Mouse (Mus musculus) CH12.LX (cell line): ENCODE results near the gene Ap1ar. TPM values are rescaled to one million over a fixed set of nuclear protein-coding genes. Genes with fewer than 3 reads are reported as not detected.

Experiments
- DNase-seq: peaks from one replicate; pipeline ENCODE4 v3.0.0-alpha.2; 2013; ENCODE audit errors: extremely low read depth
- H3K27ac ChIP-seq: 2 replicates; pipeline ENCODE4 v1.5.1; 2012; ENCODE audit warnings: low read depth, mild to moderate bottlenecking, control low read depth, moderate library complexity; ENCODE audit not compliant: insufficient read depth
- H3K27me3 ChIP-seq: replicated peaks from 2 replicates; pipeline ENCODE3; 2012; ENCODE audit warnings: inconsistent platforms
- H3K36me3 ChIP-seq, 2 experiments: replicated peaks in 1 of 2; 2 replicates each; pipeline versions ENCODE3 to v1.6.1; 2012; ENCODE audit warnings: inconsistent platforms in 1 of 2, low read length in 1 of 2, mild to moderate bottlenecking in 1 of 2, mixed read lengths in 1 of 2, moderate library complexity in 1 of 2; ENCODE audit not compliant: control insufficient read depth in 1 of 2, insufficient read depth in 1 of 2
- H3K4me1 ChIP-seq, 2 experiments: 2 replicates each; pipeline ENCODE4 v1.6.1; 2012; ENCODE audit warnings: inconsistent platforms in 1 of 2, moderate library complexity in 1 of 2; ENCODE audit not compliant: insufficient read depth in 2 of 2, control insufficient read depth in 1 of 2
- H3K4me2 ChIP-seq: 2 replicates; pipeline ENCODE4 v1.6.1; 2012; ENCODE audit warnings: low read depth, mild to moderate bottlenecking, control low read depth; ENCODE audit not compliant: poor library complexity, insufficient read depth, severe bottlenecking
- H3K4me3 ChIP-seq, 3 experiments: fragments of 150-350 bp in 1 of 3; sonication (generic) in 1 of 3; replicated peaks in 1 of 3; 2 replicates each; pipeline versions ENCODE3 to v1.5.1; 2011 to 2012; ENCODE audit warnings: low read depth in 2 of 3, low read length in 2 of 3, mild to moderate bottlenecking in 2 of 3, moderate library complexity in 2 of 3, control low read depth in 1 of 3, improper control_type of control experiment in 1 of 3, inconsistent platforms in 1 of 3, mixed read lengths in 1 of 3; ENCODE audit not compliant: poor library complexity in 1 of 3
- H3K79me2 ChIP-seq: replicated peaks from 2 replicates; pipeline ENCODE4 v1.6.1; 2012; ENCODE audit warnings: mild to moderate bottlenecking, moderate library complexity; ENCODE audit not compliant: control insufficient read depth, poor library complexity, insufficient read depth, severe bottlenecking; ENCODE audit errors: extremely low read depth
- H3K9ac ChIP-seq: 2 replicates; pipeline ENCODE4 v1.6.1; 2012; ENCODE audit warnings: low read depth, mild to moderate bottlenecking, control low read depth, moderate library complexity; ENCODE audit not compliant: insufficient read depth
- H3K9me3 ChIP-seq: replicated peaks from 2 replicates; pipeline ENCODE3; 2012; ENCODE audit warnings: low read length, inconsistent platforms, mixed read lengths
- BHLHE40 ChIP-seq: IDR thresholded peaks from 2 replicates; pipeline ENCODE4 v1.6.1; 2011; ENCODE audit warnings: mild to moderate bottlenecking, low read depth, low read length, improper control_type of control experiment
- ELF1 ChIP-seq: IDR thresholded peaks from 2 replicates; pipeline ENCODE4 v1.6.1; 2014; ENCODE audit warnings: low read depth, mild to moderate bottlenecking, inconsistent platforms, low read length, improper control_type of control experiment
- EP300 ChIP-seq: IDR thresholded peaks from 2 replicates; pipeline ENCODE4 v1.6.1; 2011; ENCODE audit warnings: low read length, improper control_type of control experiment
- HCFC1 ChIP-seq: IDR thresholded peaks from 2 replicates; pipeline ENCODE4 v1.6.1; 2012; ENCODE audit warnings: low read depth, mild to moderate bottlenecking, inconsistent platforms, low read length, improper control_type of control experiment
- IRF4 ChIP-seq: IDR thresholded peaks from 2 replicates; pipeline ENCODE4 v1.6.1; 2014; ENCODE audit warnings: low read depth, mild to moderate bottlenecking, inconsistent platforms, low read length, improper control_type of control experiment
- JUN ChIP-seq: IDR thresholded peaks from 2 replicates; pipeline ENCODE4 v1.6.1; 2011; ENCODE audit warnings: low read depth, mild to moderate bottlenecking, low read length, improper control_type of control experiment, moderate library complexity; ENCODE audit not compliant: insufficient read depth
- JUND ChIP-seq: conservative IDR thresholded peaks from 2 replicates; pipeline ENCODE4 v1.6.1; 2011; ENCODE audit warnings: low read depth, low read length, improper control_type of control experiment
- MAFK ChIP-seq: IDR thresholded peaks from 2 replicates; pipeline ENCODE4 v1.6.1; 2011; ENCODE audit warnings: low read length, improper control_type of control experiment; ENCODE audit not compliant: insufficient replicate concordance
- MAX ChIP-seq: IDR thresholded peaks from 2 replicates; pipeline ENCODE4 v1.6.1; 2011; ENCODE audit warnings: low read length, improper control_type of control experiment
- MEF2A ChIP-seq: IDR thresholded peaks from 2 replicates; pipeline ENCODE4 v1.6.1; 2014; ENCODE audit warnings: low read depth, mild to moderate bottlenecking, inconsistent platforms, low read length, improper control_type of control experiment, borderline replicate concordance
- MXI1 ChIP-seq: IDR thresholded peaks from 2 replicates; pipeline ENCODE4 v1.6.1; 2011; ENCODE audit warnings: mild to moderate bottlenecking, low read depth, low read length, improper control_type of control experiment
- MYC ChIP-seq: IDR thresholded peaks from 2 replicates; pipeline ENCODE4 v1.6.1; 2011; ENCODE audit warnings: low read depth, mild to moderate bottlenecking, improper control_type of control experiment, low read length
- NELFE ChIP-seq: IDR thresholded peaks from 2 replicates; pipeline ENCODE4 v1.6.1; 2011; ENCODE audit warnings: low read depth, low read length, improper control_type of control experiment
- POLR2AphosphoS2 ChIP-seq: IDR thresholded peaks from 2 replicates; pipeline ENCODE4 v1.6.1; 2011; ENCODE audit warnings: low read depth, low read length, improper control_type of control experiment
- RAD21 ChIP-seq: IDR thresholded peaks from 2 replicates; pipeline ENCODE4 v1.6.1; 2011; ENCODE audit warnings: low read depth, mild to moderate bottlenecking, low read length, improper control_type of control experiment, moderate library complexity
- RCOR1 ChIP-seq: conservative IDR thresholded peaks from 2 replicates; pipeline ENCODE4 v1.6.1; 2012; ENCODE audit warnings: low read depth, mild to moderate bottlenecking, inconsistent platforms, low read length, improper control_type of control experiment
- SIN3A ChIP-seq: IDR thresholded peaks from 2 replicates; pipeline ENCODE4 v1.6.1; 2012; ENCODE audit warnings: low read length, improper control_type of control experiment, inconsistent platforms
- SMC3 ChIP-seq: IDR thresholded peaks from 2 replicates; pipeline ENCODE4 v1.6.1; 2011; ENCODE audit warnings: low read depth, low read length, improper control_type of control experiment
- TBP ChIP-seq: conservative IDR thresholded peaks from 2 replicates; pipeline ENCODE4 v1.6.1; 2011; ENCODE audit warnings: low read depth, low read length, improper control_type of control experiment
- TCF12 ChIP-seq: IDR thresholded peaks from 2 replicates; pipeline ENCODE4 v1.6.1; 2014; ENCODE audit warnings: low read depth, mild to moderate bottlenecking, inconsistent platforms, low read length, improper control_type of control experiment
- UBTF ChIP-seq: IDR thresholded peaks from 2 replicates; pipeline ENCODE4 v1.6.1; 2012; ENCODE audit warnings: low read depth, mild to moderate bottlenecking, inconsistent platforms, low read length, improper control_type of control experiment, moderate library complexity
- USF2 ChIP-seq: conservative IDR thresholded peaks from 2 replicates; pipeline ENCODE4 v1.6.1; 2011; ENCODE audit warnings: low read depth, low read length, improper control_type of control experiment
- ZC3H11A ChIP-seq: IDR thresholded peaks from 2 replicates; pipeline ENCODE4 v1.6.1; 2012; ENCODE audit warnings: low read depth, mild to moderate bottlenecking, inconsistent platforms, low read length, improper control_type of control experiment
- ZKSCAN1 ChIP-seq: IDR thresholded peaks from 2 replicates; pipeline ENCODE4 v1.6.1; 2012; ENCODE audit warnings: low read depth, inconsistent platforms, low read length, improper control_type of control experiment, borderline replicate concordance
- ZMIZ1 ChIP-seq: IDR thresholded peaks from 2 replicates; pipeline ENCODE4 v1.6.1; 2012; ENCODE audit warnings: low read depth, mild to moderate bottlenecking, inconsistent platforms, low read length, improper control_type of control experiment
- dilution Hi-C: fragments of 300-500 bp; cut with MboI; formaldehyde crosslinking; loops from 2 replicates; pipeline ENCODE4 v1.14.3; 2020; ENCODE audit warnings: low sequenced_read_pairs; ENCODE audit not compliant: extremely low pct_unique_long_range_greater_than_20kb, extremely low pct_ligation_motif_present
- in situ Hi-C: fragments of 300-500 bp; cut with MboI; formaldehyde crosslinking; loops from 3 replicates; pipeline ENCODE4 v1.14.3; 2019; ENCODE audit warnings: low sequenced_read_pairs, low pct_ligation_motif_present, low pct_unique_long_range_greater_than_20kb, mixed read lengths
- polyA plus RNA-seq: library from polyadenylated mRNA; unstranded; fragments of >175 nt; gene quantifications from 2 replicates; pipeline ENCODE4 v1.2.1, GENCODE M21; 2012; ENCODE audit warnings: low read depth; ENCODE audit not compliant: insufficient read length
- total RNA-seq, 2 experiments: library from RNA; depleted of rRNA; stranded (reverse); fragments of 300-350 nt in 1 of 2; fragments of >200 nt in 1 of 2; gene quantifications; 2 replicates each; pipeline ENCODE4 v1.2.3; 2012 to 2014

Gene Ap1ar
- total and polyA plus RNA-seq, 3 experiments, result 45.8 to 64.4 (median 51.2) TPM

DNA sequence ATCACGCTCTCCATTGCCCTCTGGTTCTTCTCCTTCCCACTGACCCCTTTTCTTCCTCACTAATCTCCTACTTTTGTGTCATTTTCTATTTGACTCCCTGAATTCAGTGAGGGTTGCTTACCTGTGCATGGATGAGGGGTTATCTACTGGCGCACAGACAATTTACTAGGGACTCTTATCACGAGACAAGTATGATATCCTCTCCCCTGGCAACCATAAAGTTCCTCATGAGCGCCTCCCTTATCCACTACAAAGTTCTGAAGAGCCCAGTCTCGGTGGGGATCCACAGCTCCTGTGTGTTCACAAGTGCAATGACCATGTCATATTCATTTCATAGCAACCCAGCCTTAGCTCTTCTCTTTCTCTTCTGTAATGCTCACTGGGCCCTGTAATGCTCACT lies 12.6 kb upstream of the Ap1ar start:
- Histone ChIP-seq H3K4me3 (no peak overlapping the region), H3K27ac (no peak overlapping the region), H3K4me2 (no peak overlapping the region), H3K9me3 (peaks cover 7% of the 10 kb centered on the region), H3K27me3 (no peaks in the 10 kb centered on the region), H3K4me1 (no peaks in the 10 kb centered on the region), H3K36me3 (no peaks in the 10 kb centered on the region), H3K9ac (no peak overlapping the region), H3K79me2 (no peaks in the 10 kb centered on the region)
- DNase-seq, result no peak
- in situ Hi-C loops, result loop anchor here (5.0 kb wide), 1 partner anchor 97 kb away; no protein-coding TSS in a partner anchor
- dilution Hi-C loops, result no loop called here
- TF ChIP-seq IRF4 (no peak), MAX (no peak), UBTF (no peak), MYC (no peak), HCFC1 (no peak), EP300 (no peak), MXI1 (no peak), TCF12 (no peak), MAFK (no peak), JUND (no peak), RAD21 (no peak), ZMIZ1 (no peak), USF2 (no peak), BHLHE40 (no peak), RCOR1 (no peak)

DNA sequence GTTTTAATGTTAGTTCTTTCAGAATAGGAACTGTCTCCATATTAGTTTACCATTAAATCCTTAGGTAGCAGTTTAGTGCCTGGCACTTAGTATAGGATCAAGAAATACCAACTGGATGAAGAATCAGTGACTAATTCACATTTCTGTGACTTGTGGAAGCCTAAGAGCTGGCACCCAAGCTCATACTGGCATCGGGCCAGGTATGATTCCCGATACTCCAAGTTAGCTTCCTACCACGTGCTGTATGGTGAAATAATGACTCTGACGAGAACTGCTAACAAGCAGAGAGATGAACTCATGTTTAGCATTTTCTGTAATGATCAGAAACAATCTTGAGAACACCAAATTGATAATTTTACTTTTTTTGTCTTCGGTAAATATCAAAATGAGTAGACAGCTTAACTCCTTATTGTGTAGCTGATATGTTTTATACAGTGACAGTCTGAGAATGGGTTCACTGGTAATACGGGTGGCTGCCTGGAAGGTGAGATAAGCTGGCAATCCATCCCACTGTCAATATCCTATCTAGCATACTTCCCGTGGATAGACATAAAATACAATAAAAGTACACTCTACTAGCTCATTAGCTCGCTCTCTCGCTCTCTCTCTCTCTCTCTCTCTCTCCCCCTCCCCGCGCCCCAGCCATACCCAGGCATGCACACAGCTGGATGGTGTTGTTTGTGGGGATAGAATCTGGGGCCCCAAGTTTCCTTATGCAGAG lies 10.9 kb upstream of the Ap1ar start:
- DNase-seq, result no peak
- no peak for TF ChIP-seq SMC3
- no peak for TF ChIP-seq ZC3H11A
- TF ChIP-seq NELFE, result no peak
- TF ChIP-seq SIN3A, result no peak
- TF ChIP-seq MEF2A, result no peak
- no peak for TF ChIP-seq TCF12
- TF ChIP-seq ELF1, result no peak
- no peak for TF ChIP-seq ZKSCAN1
- TF ChIP-seq JUN, result no peak
- no peak for TF ChIP-seq UBTF
- no peak for TF ChIP-seq TBP
- TF ChIP-seq MAFK, result no peak
- TF ChIP-seq IRF4, result no peak
- TF ChIP-seq ZMIZ1, result no peak
- no peak for TF ChIP-seq RCOR1
- TF ChIP-seq POLR2AphosphoS2, result no peak
- in situ Hi-C loops (no loop called here), dilution Hi-C loops (no loop called here)
- Histone ChIP-seq H3K27me3 (no peaks in the 10 kb centered on the region), H3K27ac (no peak overlapping the region), H3K36me3 (no peaks in the 10 kb centered on the region), H3K4me1 (no peaks in the 10 kb centered on the region), H3K4me3 (no peak overlapping the region), H3K4me2 (no peak overlapping the region), H3K79me2 (no peaks in the 10 kb centered on the region), H3K9ac (no peak overlapping the region), H3K9me3 (peaks cover 7% of the 10 kb centered on the region)
